In the genomic region with DNA sequence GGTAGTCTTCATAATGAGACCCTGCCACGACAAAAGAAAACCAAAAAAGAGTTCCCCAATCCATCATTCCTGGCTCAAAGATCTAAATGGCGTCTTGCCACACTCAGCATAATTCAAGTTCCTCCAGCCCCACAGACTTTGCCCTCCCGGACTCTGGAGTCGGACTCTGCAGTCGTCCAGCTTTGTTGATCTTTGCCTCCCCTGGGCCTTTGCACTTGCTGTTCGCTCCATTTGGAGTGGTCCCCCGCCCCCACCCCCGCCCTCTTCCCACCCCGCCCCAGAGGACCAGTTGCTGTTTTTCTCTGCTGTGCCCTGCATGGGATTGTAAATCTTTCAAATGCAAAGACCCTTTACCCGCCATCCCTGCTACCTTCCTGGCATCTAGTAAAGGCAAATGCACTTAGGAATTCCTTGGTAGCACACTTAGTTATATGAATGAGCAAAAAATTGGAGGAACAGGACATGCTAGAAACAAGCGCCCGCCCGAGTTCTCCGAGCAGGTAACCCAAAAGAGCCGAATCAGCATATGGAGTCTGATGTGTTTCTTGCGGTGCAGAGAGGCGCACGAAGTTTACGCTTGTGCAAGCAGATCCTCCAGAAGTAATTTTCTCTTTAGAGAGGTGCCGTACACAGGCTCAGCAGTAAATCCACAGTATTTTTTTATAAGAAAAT, we compare ENCODE assay signal across 10 mouse cellular contexts. TPM values are rescaled to one million over a fixed set of nuclear protein-coding genes. Genes with fewer than 3 reads are reported as not detected.
DNase-seq lines count a peak whose midpoint lies in the region; ATAC-seq lines count a peak whose summit lies in the region.
"Had no signal": no experiment of that assay in that cellular context is flagged by ENCODE, and none has a peak within 500 bp of the region (broad histone marks: within the 10 kb centered on the region; RNA-seq: fewer than 3 reads in every experiment).

No protein-coding gene starts in this region.

- H3K4me1 ChIP-seq in heart, embryonic 16.5 days (ENCODE audit: control insufficient read depth, insufficient read depth, low read length): no peaks in the 10 kb centered on the region
- peaks cover 15% of the 10 kb centered on the region for H3K4me1 ChIP-seq in hindbrain, embryonic 10.5 days (replicated peaks)
- H3K4me1 ChIP-seq in limb, embryonic 10.5 days: peaks cover 10% of the 10 kb centered on the region; the same call in 1 of the 2 replicates
- H3K4me1 ChIP-seq in neural tube, embryonic 14.5 days (ENCODE audit: control insufficient read depth, insufficient read depth, low read length): no peaks in the 10 kb centered on the region
- H3K4me1 ChIP-seq: megakaryocyte, embryonic 14.5 days had no signal

- ATAC-seq in heart, embryonic 16.5 days (replicated peaks; ENCODE audit: extremely low read depth, insufficient read depth, low FRiP score): no peak
- no peak for ATAC-seq in neural tube, embryonic 14.5 days (ENCODE audit: low read depth)

- DNase-seq in heart, adult 18-20 months: no peak
- peak; percentile 40 for DNase-seq in hindbrain, embryonic 10.5 days (ENCODE audit: low spot score)
- no peak for DNase-seq in limb, embryonic 10.5 days (ENCODE audit: low spot score)
- DNase-seq in spleen, adult 18-20 months: no peak
- DNase-seq in frontal cortex, postnatal 10 days (ENCODE audit: low spot score in 2 of 2): no peak
- no peak for DNase-seq in gastrocnemius, adult 8-10 months (ENCODE audit: low spot score in 2 of 2)
- DNase-seq: thymus, postnatal 4 days had no signal

- no peaks in the 10 kb centered on the region for H3K36me3 ChIP-seq in heart, embryonic 16.5 days (ENCODE audit: control insufficient read depth, insufficient read depth)
- no peaks in the 10 kb centered on the region for H3K36me3 ChIP-seq in hindbrain, embryonic 10.5 days
- no peaks in the 10 kb centered on the region for H3K36me3 ChIP-seq in limb, embryonic 10.5 days
- H3K36me3 ChIP-seq in neural tube, embryonic 14.5 days (ENCODE audit: control insufficient read depth, insufficient read depth, low read length): no peaks in the 10 kb centered on the region

- H3K27ac ChIP-seq in heart, embryonic 16.5 days (ENCODE audit: low read length): no peak overlapping the region
- H3K27ac ChIP-seq in hindbrain, embryonic 10.5 days: peak overlapping the region; percentile 75
- H3K27ac ChIP-seq in limb, embryonic 10.5 days: peak overlapping the region; percentile 65
- H3K27ac ChIP-seq in neural tube, embryonic 14.5 days (ENCODE audit: low read depth, low read length): no peak overlapping the region

- H3K9ac ChIP-seq in heart, embryonic 16.5 days (ENCODE audit: low read length): no peak overlapping the region
- H3K9ac ChIP-seq in neural tube, embryonic 14.5 days (replicated peaks; ENCODE audit: low read depth, low read length): no peak overlapping the region

- 48% methylated on average over 20 of the region's 20 CpGs for WGBS in heart, embryonic 16.5 days
- WGBS in hindbrain, embryonic 10.5 days: 25% methylated on average over 20 of the region's 20 CpGs
- WGBS in limb, embryonic 10.5 days: 30% methylated on average over 20 of the region's 20 CpGs
- WGBS in neural tube, embryonic 14.5 days: 26% methylated on average over 20 of the region's 20 CpGs

- H3K4me3 ChIP-seq in heart, embryonic 16.5 days (ENCODE audit: low read length): peak overlapping the region; percentile 1; the same call in 1 of the 2 replicates
- peak overlapping the region; percentile 35 for H3K4me3 ChIP-seq in hindbrain, embryonic 10.5 days
- H3K4me3 ChIP-seq in limb, embryonic 10.5 days: peak overlapping the region; percentile 24
- no peak overlapping the region for H3K4me3 ChIP-seq in neural tube, embryonic 14.5 days (ENCODE audit: low read depth, low read length)
- H3K4me3 ChIP-seq: megakaryocyte, embryonic 14.5 days had no signal

- no peaks in the 10 kb centered on the region for H3K9me3 ChIP-seq in heart, embryonic 16.5 days (replicated peaks; ENCODE audit: control insufficient read depth, low read length)
- H3K9me3 ChIP-seq in hindbrain, embryonic 10.5 days: no peaks in the 10 kb centered on the region
- no peaks in the 10 kb centered on the region for H3K9me3 ChIP-seq in limb, embryonic 10.5 days (replicated peaks)
- no peaks in the 10 kb centered on the region for H3K9me3 ChIP-seq in neural tube, embryonic 14.5 days (ENCODE audit: control insufficient read depth, low read length)
- H3K9me3 ChIP-seq: megakaryocyte, embryonic 14.5 days had no signal

- peak overlapping the region; percentile 61 for H3K4me2 ChIP-seq in heart, embryonic 16.5 days (ENCODE audit: low read depth, low read length)
- peak overlapping the region; percentile 31 for H3K4me2 ChIP-seq in neural tube, embryonic 14.5 days (ENCODE audit: low read depth, low read length)

- no peaks in the 10 kb centered on the region for H3K27me3 ChIP-seq in heart, embryonic 16.5 days (ENCODE audit: control insufficient read depth, insufficient read depth, low read length)
- peaks cover 9% of the 10 kb centered on the region; the same call in 1 of the 2 replicates for H3K27me3 ChIP-seq in hindbrain, embryonic 10.5 days (ENCODE audit: insufficient read depth, poor library complexity, severe bottlenecking)
- H3K27me3 ChIP-seq in limb, embryonic 10.5 days (ENCODE audit: low read depth, poor library complexity, severe bottlenecking): peaks cover 17% of the 10 kb centered on the region
- H3K27me3 ChIP-seq in neural tube, embryonic 14.5 days (ENCODE audit: control insufficient read depth, insufficient read depth, low read length): no peaks in the 10 kb centered on the region

RNA-seq across cellular contexts. Expression of a gene that starts 54.9 kb away (rescaled TPM):
- polyA plus RNA-seq in heart, embryonic 16.5 days (2015; fragmentation: Nextera tagmentation; extraction: Ambion mirVana): 11.8 and 12.1 TPM in 2 replicates
- 10 to 100 TPM in 1 of 2 experiments, 1 to 10 TPM in 1; 9.0 to 10.9 TPM for total RNA-seq in heart, adult 18-20 months (2021)
- polyA plus RNA-seq in hindbrain, embryonic 10.5 days (2016; fragmentation: Nextera tagmentation; extraction: Ambion mirVana): 22.9 and 27.7 TPM in 2 replicates
- polyA plus RNA-seq in limb, embryonic 10.5 days (2016; fragmentation: Nextera tagmentation; extraction: Ambion mirVana): 31.2 and 32.4 TPM in 2 replicates
- 22.7 and 26.4 TPM in 2 replicates for polyA plus RNA-seq in neural tube, embryonic 14.5 days (2014; fragmentation: Nextera tagmentation; extraction: Ambion mirVana)
- 10 to 100 TPM in 1 of 4 experiments, 1 to 10 TPM in 3; 7.5 to 12.3 (median 9.4) TPM for total RNA-seq in gastrocnemius, adult 8-10 months (2022)

Comparison
In these comparisons a context has a peak if more than half of its experiments do, and no peak if none do; other contexts are left out.
1. H3K27ac ChIP-seq: peak in hindbrain, embryonic 10.5 days (single experiment) and limb, embryonic 10.5 days (single experiment); none in heart, embryonic 16.5 days (single experiment) and neural tube, embryonic 14.5 days (single experiment).